Mouse (Mus musculus) midbrain, embryonic 11.5 days (tissue): Measurements from ENCODE around the gene Mettl9. TPM values are rescaled to one million over a fixed set of nuclear protein-coding genes. Genes with fewer than 3 reads are reported as not detected.
"Not testable (repeated sequence)": the region's sequence is repeated elsewhere in the genome, so short reads cannot be mapped to it uniquely, and the experiment has no call there.

Source experiments
- ATAC-seq: fragments of 200-750 bp; cut with Nextera tagmentation; 2 replicates; pipeline ENCODE4 v1.8.0; 2017; ENCODE audit warnings: moderate TSS enrichment, moderate library complexity; ENCODE audit not compliant: low FRiP score
- DNase-seq: peaks from one replicate; pipeline ENCODE4 v3.0.0; 2015; ENCODE audit warnings: low spot score; ENCODE audit errors: missing footprints
- H3K27ac ChIP-seq: fragments of 300-500 bp; sonication (generic); 2 replicates; pipeline ENCODE4 v1.5.1; 2014; ENCODE audit warnings: low read depth, low read length
- H3K27me3 ChIP-seq: fragments of 300-500 bp; sonication (generic); 2 replicates; pipeline ENCODE4 v1.6.1; 2014; ENCODE audit warnings: mild to moderate bottlenecking, low read length, moderate library complexity, mixed read lengths; ENCODE audit not compliant: control insufficient read depth, insufficient read depth
- H3K36me3 ChIP-seq: fragments of 300-500 bp; sonication (generic); 2 replicates; pipeline ENCODE4 v1.6.1; 2014; ENCODE audit warnings: mild to moderate bottlenecking, low read length, moderate library complexity, mixed read lengths; ENCODE audit not compliant: control insufficient read depth, insufficient read depth
- H3K4me1 ChIP-seq: fragments of 300-500 bp; sonication (generic); 2 replicates; pipeline ENCODE4 v1.6.1; 2014; ENCODE audit warnings: low read length; ENCODE audit not compliant: control insufficient read depth, insufficient read depth
- H3K4me2 ChIP-seq: fragments of 300-500 bp; sonication (generic); 2 replicates; pipeline ENCODE4 v1.6.1; 2014; ENCODE audit warnings: mild to moderate bottlenecking, moderate library complexity
- H3K4me3 ChIP-seq: fragments of 300-500 bp; sonication (generic); 2 replicates; pipeline ENCODE4 v1.5.1; 2014; ENCODE audit warnings: low read depth, low read length
- H3K9ac ChIP-seq: fragments of 300-500 bp; sonication (generic); 2 replicates; pipeline ENCODE4 v1.6.1; 2014; ENCODE audit warnings: low read length
- H3K9me3 ChIP-seq: fragments of 300-500 bp; sonication (generic); 2 replicates; pipeline ENCODE4 v1.6.1; 2016; ENCODE audit warnings: low read length; ENCODE audit not compliant: control insufficient read depth
- WGBS: fragments of 180-500 bp; shearing (Covaris S2); extraction: QIAGEN DNeasy Blood & Tissue Kit; methylation state at CpG from one replicate; pipeline ENCODE4 v1.1.7; 2014; 5-methylcytosine and 5-hydroxymethylcytosine counted together
- polyA plus RNA-seq: library from polyadenylated mRNA; unstranded; fragments of >200 nt; fragmentation: Nextera tagmentation; extraction: Ambion mirVana; gene quantifications from 2 replicates; pipeline ENCODE4 v1.2.1, GENCODE M21; 2014

Mettl9 gene
- polyA plus RNA-seq, 1 experiment from 2014 or later: 284 TPM

DNA sequence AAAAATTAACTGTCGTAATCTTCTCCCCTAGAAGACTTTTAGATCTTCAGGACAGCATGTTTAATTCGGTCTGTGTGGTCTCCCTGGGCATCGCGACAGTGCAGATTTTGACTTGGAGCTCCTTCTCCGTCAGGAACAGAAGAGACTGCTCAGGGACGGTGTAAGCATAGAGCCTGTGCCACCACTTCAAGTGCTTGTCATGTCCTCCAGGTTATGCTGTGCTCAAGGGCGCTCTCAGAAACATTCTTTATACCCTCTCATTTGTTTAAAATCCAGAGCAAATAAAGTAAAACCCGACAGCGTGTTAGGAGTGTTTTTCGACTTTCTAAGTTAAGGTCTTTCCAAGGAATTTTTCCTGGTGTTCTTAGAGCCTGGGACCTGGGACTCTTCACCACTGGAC is 19.8 kb upstream of the Mettl9 start:
- no peak overlapping the region for H3K27ac ChIP-seq
- H3K9ac ChIP-seq: no peak overlapping the region
- DNase-seq (no peak), ATAC-seq (no peak)
- H3K4me3 ChIP-seq: no peak overlapping the region
- H3K9me3 ChIP-seq: no peaks in the 10 kb centered on the region
- WGBS: 86% methylated on average over 10 of the region's 10 CpGs
- no peaks in the 10 kb centered on the region for H3K36me3 ChIP-seq
- H3K4me1 ChIP-seq: no peaks in the 10 kb centered on the region
- H3K4me2 ChIP-seq: no peak overlapping the region
- no peaks in the 10 kb centered on the region for H3K27me3 ChIP-seq

DNA sequence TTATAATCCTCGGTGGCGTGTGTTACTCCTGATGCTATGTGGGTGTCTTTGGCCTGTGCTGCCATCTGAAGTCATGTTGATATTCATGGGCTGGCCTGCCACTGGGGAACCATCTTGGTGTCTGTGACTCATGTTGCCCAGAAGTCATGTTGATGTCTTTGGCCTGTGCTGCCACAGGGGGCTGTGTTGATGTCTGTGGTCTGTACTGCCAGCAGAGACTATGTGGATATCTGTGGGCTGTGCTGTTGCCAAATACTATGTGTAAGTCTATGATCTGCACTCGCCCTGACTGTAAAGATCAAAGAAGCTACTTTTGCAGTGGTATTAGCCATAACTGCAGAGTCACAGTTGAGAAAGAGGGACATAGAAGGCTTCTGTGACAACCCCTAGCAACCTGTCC is 15.5 kb upstream of the Mettl9 start:
- DNase-seq (no peak), ATAC-seq (no peak)
- H3K27ac ChIP-seq: no peak overlapping the region
- 88% methylated on average over 3 of the region's 3 CpGs for WGBS
- H3K4me3 ChIP-seq: no peak overlapping the region
- no peaks in the 10 kb centered on the region for H3K9me3 ChIP-seq
- no peak overlapping the region for H3K9ac ChIP-seq
- H3K27me3 ChIP-seq: no peaks in the 10 kb centered on the region
- H3K4me2 ChIP-seq: no peak overlapping the region
- no peaks in the 10 kb centered on the region for H3K36me3 ChIP-seq
- H3K4me1 ChIP-seq: no peaks in the 10 kb centered on the region

DNA sequence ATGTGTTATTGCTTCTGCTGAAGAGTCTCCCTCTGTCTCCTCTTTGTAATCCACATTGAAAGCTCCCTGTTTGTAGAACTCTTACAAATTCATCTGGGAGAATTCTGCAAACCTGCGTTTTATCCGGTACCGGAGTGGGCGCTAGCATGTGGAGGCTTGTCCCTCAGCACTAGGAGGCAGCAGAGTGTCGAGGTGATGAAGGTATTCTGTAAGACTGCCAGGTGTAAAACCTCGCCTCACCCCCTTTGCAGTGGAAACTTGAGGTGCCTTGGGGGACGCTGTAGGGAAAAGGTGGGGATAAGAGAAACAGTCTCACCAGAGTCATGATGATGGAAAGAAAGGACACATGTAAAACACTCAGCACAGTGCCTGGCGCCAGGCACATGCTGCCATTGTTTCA is 14.0 kb upstream of the Mettl9 start:
- no peak overlapping the region for H3K9ac ChIP-seq
- H3K4me1 ChIP-seq: no peaks in the 10 kb centered on the region
- no peak overlapping the region for H3K4me3 ChIP-seq
- 41% methylated on average over 8 of the region's 8 CpGs for WGBS
- H3K36me3 ChIP-seq: no peaks in the 10 kb centered on the region
- no peak overlapping the region for H3K4me2 ChIP-seq
- H3K9me3 ChIP-seq: no peaks in the 10 kb centered on the region
- H3K27me3 ChIP-seq: no peaks in the 10 kb centered on the region
- DNase-seq (no peak), ATAC-seq (no peak)
- no peak overlapping the region for H3K27ac ChIP-seq

DNA sequence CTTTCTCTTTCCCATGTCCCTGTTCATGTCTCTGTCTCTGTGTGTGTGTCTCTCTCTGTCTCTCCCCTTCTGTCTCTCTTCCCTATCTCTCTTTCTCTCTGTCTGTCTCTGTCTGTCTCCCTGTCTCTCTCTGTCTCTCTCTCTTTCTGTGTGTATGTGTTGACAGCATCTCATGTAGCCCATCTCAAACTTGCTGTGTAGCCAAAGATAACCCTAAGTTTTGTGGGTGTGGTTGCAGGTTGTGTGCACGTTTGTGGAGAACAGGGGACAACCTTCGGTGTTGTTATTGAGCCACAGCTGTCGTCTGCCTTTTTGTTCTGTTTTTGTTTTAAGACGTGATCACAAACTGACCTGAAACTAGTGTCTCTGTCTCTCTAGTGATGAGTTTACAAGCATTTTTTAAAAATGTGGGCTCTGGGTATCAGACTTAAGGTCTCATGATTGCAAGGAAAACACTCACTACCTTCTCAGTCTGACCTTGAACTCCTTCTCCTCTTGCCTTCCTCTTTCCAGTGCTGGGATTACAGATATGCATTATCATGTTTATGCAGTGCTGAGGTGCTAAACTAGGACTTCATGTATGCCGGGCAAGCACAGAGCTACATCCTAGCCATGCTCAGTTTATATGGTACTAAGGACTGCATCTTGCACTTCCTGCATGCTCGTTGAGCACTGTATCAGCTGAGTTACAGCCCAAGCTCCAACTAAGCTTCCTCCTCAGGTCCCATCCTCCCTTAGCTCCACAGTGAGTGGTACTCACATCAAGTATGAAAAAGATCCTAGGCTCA is 8.8 kb upstream of the Mettl9 start:
- no peaks in the 10 kb centered on the region for H3K36me3 ChIP-seq
- DNase-seq: no peak
- no peak overlapping the region for H3K27ac ChIP-seq
- H3K4me2 ChIP-seq: no peak overlapping the region
- H3K9me3 ChIP-seq: no peaks in the 10 kb centered on the region
- no peak for ATAC-seq
- no peaks in the 10 kb centered on the region for H3K4me1 ChIP-seq
- H3K4me3 ChIP-seq: no peak overlapping the region
- 85% methylated on average over 6 of the region's 6 CpGs for WGBS
- no peaks in the 10 kb centered on the region; the same call in 1 of the 2 replicates for H3K27me3 ChIP-seq
- no peak overlapping the region for H3K9ac ChIP-seq

DNA sequence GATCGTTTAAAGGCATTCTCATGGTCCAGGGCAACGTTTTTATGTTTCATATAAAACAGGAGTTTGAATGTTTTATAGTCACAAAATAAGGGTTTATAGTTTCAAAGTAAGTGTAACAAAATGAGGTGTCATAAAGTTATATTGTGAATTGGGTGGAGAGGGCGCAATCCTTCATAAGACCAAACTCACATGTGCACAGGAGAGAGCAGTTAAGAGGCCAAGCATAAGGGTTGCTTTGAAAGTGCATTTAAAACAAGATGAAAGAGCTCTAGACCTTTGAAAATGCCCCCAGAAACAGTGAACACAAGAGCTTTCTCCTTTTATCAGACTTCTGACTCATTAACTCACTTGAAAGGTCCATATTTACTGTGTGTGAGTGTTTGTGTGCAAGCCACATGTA is 7.9 kb upstream of the Mettl9 start:
- ATAC-seq (no peak), DNase-seq (no peak)
- no peak overlapping the region for H3K9ac ChIP-seq
- H3K27me3 ChIP-seq: no peaks in the 10 kb centered on the region; the same call in 1 of the 2 replicates
- H3K4me2 ChIP-seq: no peak overlapping the region
- H3K9me3 ChIP-seq: no peaks in the 10 kb centered on the region
- 69% methylated on average over 3 of the region's 3 CpGs for WGBS
- H3K27ac ChIP-seq: no peak overlapping the region
- H3K4me1 ChIP-seq: no peaks in the 10 kb centered on the region
- no peaks in the 10 kb centered on the region for H3K36me3 ChIP-seq
- H3K4me3 ChIP-seq: no peak overlapping the region

DNA sequence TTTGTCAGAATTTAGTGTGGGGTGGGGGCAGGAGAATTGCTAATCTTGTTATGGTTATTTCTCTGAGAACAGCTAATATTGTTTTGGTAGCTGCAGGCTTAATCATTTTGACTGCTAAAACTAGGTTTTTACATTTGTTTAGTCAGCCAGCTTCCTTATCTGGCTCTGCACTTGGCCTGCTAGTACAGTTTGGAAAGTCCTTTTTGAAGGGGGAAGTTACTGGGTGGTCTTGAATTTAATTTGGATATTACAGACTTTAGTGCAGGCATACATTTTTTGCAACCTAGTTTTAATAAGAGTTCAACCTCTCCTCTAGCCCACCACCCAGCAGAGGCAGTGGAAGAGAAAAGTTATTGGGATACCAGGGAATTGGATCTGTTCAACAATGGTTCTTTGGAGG is 4.3 kb upstream of the Mettl9 start:
- H3K9ac ChIP-seq, H3K9me3 ChIP-seq, H3K27me3 ChIP-seq, H3K27ac ChIP-seq, H3K4me1 ChIP-seq, DNase-seq, H3K36me3 ChIP-seq, H3K4me3 ChIP-seq, H3K4me2 ChIP-seq, ATAC-seq: not testable (repeated sequence)

DNA sequence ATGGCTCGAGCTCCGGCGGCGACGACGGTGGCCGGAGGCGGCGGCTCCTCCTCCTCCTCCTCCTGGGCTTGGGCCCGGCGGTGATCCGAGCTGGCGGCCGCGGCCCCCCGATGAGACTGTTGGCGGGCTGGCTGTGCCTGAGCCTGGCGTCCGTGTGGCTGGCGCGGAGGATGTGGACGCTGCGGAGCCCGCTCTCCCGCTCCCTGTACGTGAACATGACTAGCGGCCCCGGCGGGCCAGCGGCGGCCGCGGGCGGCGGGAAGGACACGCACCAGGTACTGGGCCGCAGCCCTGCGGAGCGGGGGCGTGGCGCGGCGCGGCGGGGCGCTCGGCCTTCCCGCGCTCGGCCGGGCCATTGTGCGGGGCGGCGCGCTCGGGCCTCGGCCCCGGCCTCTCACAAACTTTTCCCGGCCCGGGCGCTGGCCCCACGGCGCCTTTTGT is 476 bp downstream of the Mettl9 start:
- Histone ChIP-seq H3K27me3 (no peaks in the 10 kb centered on the region), H3K4me1 (peaks cover 13% of the 10 kb centered on the region), H3K9me3 (no peaks in the 10 kb centered on the region), H3K4me2 (peak overlapping the region; percentile 68), H3K4me3 (peak overlapping the region; percentile 88), H3K36me3 (no peaks in the 10 kb centered on the region), H3K9ac (peak overlapping the region; percentile 99), H3K27ac (peak overlapping the region; percentile 96)
- ATAC-seq (peak; percentile 85), DNase-seq (no peak)
- under 1% methylated on average over 21 of the region's 63 CpGs for WGBS

DNA sequence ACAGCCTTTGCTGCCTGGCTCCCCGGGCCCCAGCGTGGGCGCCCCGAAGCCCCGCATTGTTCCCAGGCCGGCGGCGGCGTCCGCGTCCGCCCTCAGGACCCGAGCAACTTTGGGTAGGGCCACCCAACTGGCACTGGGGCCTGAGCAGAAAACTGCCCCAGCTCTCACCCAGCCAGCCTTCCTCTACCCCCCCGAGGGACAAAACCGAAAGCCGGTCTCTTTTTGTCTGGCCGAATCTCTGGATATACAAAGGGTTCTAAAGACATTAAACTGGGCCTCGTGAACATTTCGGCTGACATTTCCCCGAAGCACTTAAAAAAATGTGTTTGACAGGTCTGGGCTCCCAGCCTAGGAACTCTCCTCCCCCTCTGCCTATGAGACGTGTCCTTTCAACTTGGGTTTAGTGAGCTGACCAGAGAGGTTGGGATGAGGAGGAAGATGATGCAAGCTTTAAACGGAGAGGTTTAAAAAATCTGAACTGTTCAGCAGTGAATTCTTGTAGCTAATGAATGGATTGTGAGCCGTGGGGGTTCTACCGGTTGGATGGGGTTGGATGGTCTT is 996 bp downstream of the Mettl9 start:
- WGBS: under 1% methylated on average over 24 of the region's 24 CpGs
- peak overlapping the region; percentile 68 for H3K4me2 ChIP-seq
- H3K36me3 ChIP-seq: no peaks in the 10 kb centered on the region
- ATAC-seq (peak; percentile 43), DNase-seq (peak; percentile 95)
- no peaks in the 10 kb centered on the region for H3K9me3 ChIP-seq
- H3K9ac ChIP-seq: peak overlapping the region; percentile 99
- H3K4me3 ChIP-seq: peak overlapping the region; percentile 88
- no peaks in the 10 kb centered on the region for H3K27me3 ChIP-seq
- H3K4me1 ChIP-seq: peaks cover 13% of the 10 kb centered on the region
- peak overlapping the region; percentile 96 for H3K27ac ChIP-seq

DNA sequence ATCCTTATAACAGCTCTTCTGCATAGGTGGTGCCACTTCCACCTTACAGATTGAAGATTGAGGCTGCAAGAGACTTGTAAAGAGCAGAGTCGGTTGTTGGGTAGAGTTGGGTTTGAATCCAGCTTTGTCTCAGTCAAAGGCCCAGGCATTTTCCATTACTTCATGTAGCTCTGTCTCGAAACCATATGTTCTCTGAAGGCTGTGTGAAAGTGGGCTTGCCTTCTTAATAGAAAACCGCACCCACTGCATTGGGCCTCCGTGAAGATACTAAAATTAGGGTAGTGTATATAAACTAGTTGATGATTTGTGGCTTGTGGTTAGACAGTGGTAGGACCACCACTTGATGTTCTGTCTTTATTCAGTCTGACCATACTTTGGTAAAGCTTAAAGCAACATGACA is 6.3 kb downstream of the Mettl9 start:
- Histone ChIP-seq H3K9me3 (no peaks in the 10 kb centered on the region), H3K27me3 (no peaks in the 10 kb centered on the region), H3K9ac (no peak overlapping the region), H3K27ac (no peak overlapping the region), H3K4me3 (no peak overlapping the region), H3K4me1 (peaks cover 13% of the 10 kb centered on the region), H3K36me3 (no peaks in the 10 kb centered on the region), H3K4me2 (no peak overlapping the region)
- DNase-seq (no peak), ATAC-seq (no peak)
- WGBS: 94% methylated on average over 4 of the region's 4 CpGs
